In the genomic region with DNA sequence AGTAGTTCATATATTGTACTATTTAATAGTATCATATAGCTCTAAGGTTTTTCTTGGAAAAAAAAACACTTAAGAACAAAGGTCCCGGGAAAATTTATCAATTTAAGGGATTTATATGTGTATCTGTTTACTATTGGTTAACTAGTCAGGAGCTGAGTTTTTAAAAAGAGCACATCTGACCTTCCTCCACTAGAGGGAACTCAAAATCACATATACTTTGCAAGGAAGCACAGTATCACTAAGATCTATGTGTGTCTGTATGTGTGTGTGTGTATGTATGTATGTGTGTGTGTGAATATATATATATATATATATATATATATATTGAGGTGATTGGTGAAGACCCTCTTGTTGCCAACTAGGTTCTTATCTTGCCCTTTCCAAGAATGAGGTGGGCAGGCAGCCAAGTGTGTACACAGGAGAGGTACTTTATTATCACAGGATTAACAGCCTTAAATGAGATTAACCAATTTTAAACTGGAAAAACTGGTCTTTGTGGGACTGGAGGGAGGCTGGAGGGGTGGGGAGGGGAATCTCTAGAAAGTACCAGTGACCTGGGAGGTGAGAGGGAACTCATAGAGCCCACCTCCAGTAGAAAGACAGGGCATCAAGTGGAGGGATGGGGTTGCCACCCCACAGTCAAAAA, we compare ENCODE assay signal across 13 mouse cellular contexts.
DNase-seq lines count a peak whose midpoint lies in the region; ATAC-seq and TF ChIP-seq lines count a peak whose summit lies in the region.
"Had no signal": no experiment of that assay in that cellular context is flagged by ENCODE, and none has a peak within 500 bp of the region (broad histone marks: within the 10 kb centered on the region; RNA-seq: fewer than 3 reads in every experiment).

No protein-coding gene starts in this region.

- no peak overlapping the region for H3K4me2 ChIP-seq in lung, embryonic 14.5 days
- H3K4me2 ChIP-seq in intestine, embryonic 15.5 days (replicated peaks) = no peak overlapping the region
- H3K4me2 ChIP-seq: heart, embryonic 15.5 days; limb, embryonic 12.5 days had no signal

- H3K27me3 ChIP-seq in heart, adult 2 months (ENCODE audit: control insufficient read depth, insufficient read depth, low read length) = no peaks in the 10 kb centered on the region
- no peaks in the 10 kb centered on the region for H3K27me3 ChIP-seq in lung, embryonic 14.5 days (ENCODE audit: insufficient read depth, low read length)
- H3K27me3 ChIP-seq in intestine, embryonic 15.5 days (replicated peaks) = no peaks in the 10 kb centered on the region
- H3K27me3 ChIP-seq: heart, embryonic 15.5 days; limb, embryonic 12.5 days had no signal

- H3K4me3 ChIP-seq in heart, adult 2 months = no peak overlapping the region
- no peak overlapping the region for H3K4me3 ChIP-seq in lung, embryonic 14.5 days (ENCODE audit: low read depth, low read length)
- no peak overlapping the region for H3K4me3 ChIP-seq in intestine, embryonic 15.5 days (replicated peaks)
- H3K4me3 ChIP-seq: heart, embryonic 15.5 days; limb, embryonic 12.5 days had no signal

- intact Hi-C loops in heart, adult 2 months (cut with DNase I) = no loop called here
- intact Hi-C loops in heart, postnatal 10 days (cut with DNase I) = no loop called here

- no peak for ATAC-seq in lung, embryonic 14.5 days (ENCODE audit: insufficient read depth)
- peak; percentile 58; the same call in 1 of the 2 replicates for ATAC-seq in intestine, embryonic 15.5 days

- no peak overlapping the region for H3K9ac ChIP-seq in heart, adult 2 months (ENCODE audit: low read depth, low read length)
- no peak overlapping the region for H3K9ac ChIP-seq in lung, embryonic 14.5 days
- H3K9ac ChIP-seq in intestine, embryonic 15.5 days = no peak overlapping the region
- H3K9ac ChIP-seq: heart, embryonic 15.5 days; limb, embryonic 12.5 days had no signal

- H3K79me2 ChIP-seq in heart, adult 2 months (replicated peaks; ENCODE audit: control insufficient read depth, insufficient read depth, low read length) = no peaks in the 10 kb centered on the region

- H3K27ac ChIP-seq in heart, adult 2 months = no peak overlapping the region
- no peak overlapping the region for H3K27ac ChIP-seq in lung, embryonic 14.5 days (ENCODE audit: low read depth)
- no peak overlapping the region for H3K27ac ChIP-seq in intestine, embryonic 15.5 days
- H3K27ac ChIP-seq: heart, embryonic 15.5 days; limb, embryonic 12.5 days had no signal

- 67% methylated on average over 1 of the region's 1 CpGs for WGBS in heart, adult 2 months
- WGBS in lung, embryonic 14.5 days = 58% methylated on average over 1 of the region's 1 CpGs
- 54% methylated on average over 1 of the region's 1 CpGs for WGBS in intestine, embryonic 15.5 days

- no peaks in the 10 kb centered on the region for H3K9me3 ChIP-seq in lung, embryonic 14.5 days (ENCODE audit: low read depth, low read length)
- H3K9me3 ChIP-seq in intestine, embryonic 15.5 days = no peaks in the 10 kb centered on the region
- H3K9me3 ChIP-seq: G1E; heart, embryonic 15.5 days; limb, embryonic 12.5 days had no signal

- DNase-seq in heart, adult 2 months = no peak
- no peak for DNase-seq in heart, postnatal 10 days
- DNase-seq in lung, embryonic 14.5 days = peak; percentile 31
- no peak for DNase-seq in lung, postnatal 25 days (ENCODE audit: low spot score)
- DNase-seq in ES-CJ7 (ENCODE audit: low read depth, low spot score) (peak; percentile 3), MN1 (ENCODE audit: low spot score) (no peak)
- no peak for DNase-seq in B cell, adult 2 months
- DNase-seq: gastrocnemius, postnatal 25 days; thymus, adult 18-20 months had no signal

- no peaks in the 10 kb centered on the region for H3K36me3 ChIP-seq in heart, adult 2 months (ENCODE audit: control insufficient read depth, insufficient read depth, low read length)
- no peaks in the 10 kb centered on the region for H3K36me3 ChIP-seq in lung, embryonic 14.5 days (ENCODE audit: insufficient read depth)
- H3K36me3 ChIP-seq in intestine, embryonic 15.5 days = no peaks in the 10 kb centered on the region
- H3K36me3 ChIP-seq: G1E; heart, embryonic 15.5 days; limb, embryonic 12.5 days had no signal

- TF ChIP-seq POLR2A in heart, adult 2 months (IDR thresholded peaks at IDR 0.05; ENCODE audit: insufficient read depth, low read depth, low read length) = no peak

- peak; percentile 53 for TF ChIP-seq CTCF in heart, adult 2 months (IDR thresholded peaks at IDR 0.05)
- TF ChIP-seq CTCF in lung, embryonic 14.5 days (IDR thresholded peaks at IDR 0.05; ENCODE audit: low read depth) = no peak

- H3K4me1 ChIP-seq in heart, adult 2 months (ENCODE audit: control insufficient read depth, insufficient read depth, low read length) = no peaks in the 10 kb centered on the region
- no peaks in the 10 kb centered on the region for H3K4me1 ChIP-seq in lung, embryonic 14.5 days (ENCODE audit: insufficient read depth)
- no peaks in the 10 kb centered on the region for H3K4me1 ChIP-seq in intestine, embryonic 15.5 days (replicated peaks)
- H3K4me1 ChIP-seq: heart, embryonic 15.5 days; limb, embryonic 12.5 days had no signal

- no peak for TF ChIP-seq EP300 in heart, adult 2 months (IDR thresholded peaks at IDR 0.05; ENCODE audit: insufficient read depth, low read depth, low read length)

Comparison
In these comparisons a context has a peak if more than half of its experiments do, and no peak if none do; other contexts are left out.
1. DNase-seq: peak in lung, embryonic 14.5 days (single experiment) and ES-CJ7 (single experiment); none in heart, adult 2 months (0 of 2), heart, postnatal 10 days (0 of 2), lung, postnatal 25 days (single experiment), MN1 (single experiment) and B cell, adult 2 months (0 of 2).